Comparison of ENCODE assay signal across 25 mouse cellular contexts in the genomic region with DNA sequence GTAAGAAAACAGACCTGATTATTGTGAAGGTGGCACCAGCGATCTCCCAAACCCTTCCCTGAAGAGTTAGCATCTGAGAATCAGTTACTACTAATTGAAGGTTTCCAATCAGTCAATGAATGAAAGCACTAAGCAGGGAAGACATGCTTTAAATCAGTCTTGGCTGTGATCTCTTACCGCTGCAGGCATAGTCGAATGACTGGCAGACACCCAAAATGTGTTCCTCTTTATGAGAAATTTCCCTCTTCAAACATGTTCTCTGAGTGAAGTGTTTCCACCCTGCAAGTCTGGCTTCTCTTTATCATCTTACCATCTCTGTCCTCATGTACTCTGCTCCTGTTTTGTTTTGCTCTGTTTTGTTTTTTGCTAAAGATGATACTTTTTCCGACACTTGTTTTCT. TPM values are rescaled to one million over a fixed set of nuclear protein-coding genes. Genes with fewer than 3 reads are reported as not detected.
DNase-seq lines count a peak whose midpoint lies in the region; ATAC-seq and TF ChIP-seq lines count a peak whose summit lies in the region.
"Had no signal": no experiment of that assay in that cellular context is flagged by ENCODE, and none has a peak within 500 bp of the region (broad histone marks: within the 10 kb centered on the region; RNA-seq: fewer than 3 reads in every experiment).

No protein-coding gene starts in this region.

- DNase-seq in forebrain, embryonic 14.5 days (ENCODE audit: low spot score) = peak; percentile 54
- peak; percentile 64 for DNase-seq in MEL (ENCODE audit: low read depth, low spot score)
- peak; percentile 16 for DNase-seq in NIH3T3 (ENCODE audit: low read depth)
- peak; percentile 76 for DNase-seq in fat pad, adult 2 months (ENCODE audit: extremely low read depth, low read depth, low spot score)
- DNase-seq in layer of hippocampus, postnatal 10 days (ENCODE audit: low spot score in 2 of 2) = no peak
- DNase-seq in retina, embryonic 14.5 days (ENCODE audit: low spot score) = no peak
- DNase-seq: adrenal gland, postnatal 14 days; cerebellum, adult 9-10 months; cerebellum, postnatal 36 days; gastrocnemius, postnatal 36 days; heart, adult 18-20 months; heart, postnatal 10 days; kidney, adult 18-20 months had no signal

- H3K4me3 ChIP-seq in forebrain, embryonic 14.5 days (ENCODE audit: low read depth, low read length) = no peak overlapping the region
- no peak overlapping the region for H3K4me3 ChIP-seq in forebrain, embryonic 15.5 days
- no peak overlapping the region for H3K4me3 ChIP-seq in MEL (ENCODE audit: control insufficient read depth in 1 of 2, insufficient read depth in 1 of 2, low read depth in 2 of 2, low read length in 2 of 2)
- H3K4me3 ChIP-seq: embryonic facial prominence, embryonic 15.5 days; erythroblast, embryonic 14.5 days; heart, embryonic 10.5 days; intestine, embryonic 15.5 days had no signal

- no peak for TF ChIP-seq RAD21 in MEL (IDR thresholded peaks at IDR 0.05; ENCODE audit: low read depth, low read length)

- H3K4me2 ChIP-seq in forebrain, embryonic 14.5 days (ENCODE audit: low read length) = no peak overlapping the region
- no peak overlapping the region for H3K4me2 ChIP-seq in forebrain, embryonic 15.5 days (replicated peaks)
- H3K4me2 ChIP-seq: embryonic facial prominence, embryonic 15.5 days; hindbrain, embryonic 14.5 days; intestine, embryonic 15.5 days had no signal

- H3K27ac ChIP-seq in forebrain, embryonic 14.5 days (ENCODE audit: low read depth, low read length) = no peak overlapping the region
- H3K27ac ChIP-seq in forebrain, embryonic 15.5 days (replicated peaks) = no peak overlapping the region
- no peak overlapping the region for H3K27ac ChIP-seq in MEL (ENCODE audit: control insufficient read depth, low read depth, low read length)
- H3K27ac ChIP-seq: embryonic facial prominence, embryonic 15.5 days; heart, embryonic 10.5 days; hindbrain, embryonic 14.5 days; intestine, embryonic 15.5 days had no signal

- TF ChIP-seq CTCF in MEL (IDR thresholded peaks at IDR 0.05 in 2 of 3, conservative IDR thresholded peaks at IDR 0.05 in 1 of 3; ENCODE audit: control insufficient read depth in 1 of 3, insufficient read depth in 1 of 3, low read depth in 2 of 3, low read length in 3 of 3, poor library complexity in 1 of 3, severe bottlenecking in 1 of 3) = no peak

- no peak for ATAC-seq in forebrain, embryonic 14.5 days
- no peak for ATAC-seq in forebrain, embryonic 15.5 days (replicated peaks)

- peaks cover 11% of the 10 kb centered on the region for H3K27me3 ChIP-seq in forebrain, embryonic 14.5 days (replicated peaks; ENCODE audit: control insufficient read depth, insufficient read depth, low read length)
- peaks cover 19% of the 10 kb centered on the region; the same call in 1 of the 2 replicates for H3K27me3 ChIP-seq in forebrain, embryonic 15.5 days
- H3K27me3 ChIP-seq in MEL (ENCODE audit: control insufficient read depth in 1 of 2, insufficient read depth in 2 of 2, low read length in 2 of 2) = peaks cover 0 to 9% of the 10 kb centered on the region in 2 experiments; a peak in 3 of 4 replicates
- H3K27me3 ChIP-seq: CH12.LX had no signal

- TF ChIP-seq EP300 in MEL (IDR thresholded peaks at IDR 0.05; ENCODE audit: low read depth in 1 of 2, low read length in 2 of 2) = no peak

- H3K9me3 ChIP-seq in forebrain, embryonic 14.5 days (replicated peaks; ENCODE audit: control insufficient read depth, low read length) = no peaks in the 10 kb centered on the region
- no peaks in the 10 kb centered on the region for H3K9me3 ChIP-seq in forebrain, embryonic 15.5 days
- no peaks in the 10 kb centered on the region for H3K9me3 ChIP-seq in MEL (replicated peaks; ENCODE audit: insufficient read depth, low read length)
- H3K9me3 ChIP-seq: embryonic facial prominence, embryonic 15.5 days; heart, embryonic 10.5 days; intestine, embryonic 15.5 days had no signal

- no peaks in the 10 kb centered on the region for H3K36me3 ChIP-seq in forebrain, embryonic 14.5 days (ENCODE audit: control insufficient read depth, insufficient read depth, low read length)
- no peaks in the 10 kb centered on the region for H3K36me3 ChIP-seq in forebrain, embryonic 15.5 days
- H3K36me3 ChIP-seq in MEL (ENCODE audit: control insufficient read depth in 1 of 2, insufficient read depth in 2 of 2, low read length in 2 of 2) = no peaks in the 10 kb centered on the region
- H3K36me3 ChIP-seq: embryonic facial prominence, embryonic 15.5 days; heart, embryonic 10.5 days; intestine, embryonic 15.5 days had no signal

- H3K9ac ChIP-seq in forebrain, embryonic 14.5 days (ENCODE audit: low read length) = no peak overlapping the region
- H3K9ac ChIP-seq in forebrain, embryonic 15.5 days (replicated peaks) = no peak overlapping the region
- H3K9ac ChIP-seq in MEL (ENCODE audit: control insufficient read depth, low read depth, low read length, poor library complexity, severe bottlenecking) = no peak overlapping the region
- H3K9ac ChIP-seq: embryonic facial prominence, embryonic 15.5 days; hindbrain, embryonic 14.5 days; intestine, embryonic 15.5 days had no signal

- H3K4me1 ChIP-seq in forebrain, embryonic 14.5 days (ENCODE audit: control insufficient read depth, insufficient read depth, low read length) = peaks cover 6% of the 10 kb centered on the region; the same call in 1 of the 2 replicates
- peaks cover 12% of the 10 kb centered on the region for H3K4me1 ChIP-seq in forebrain, embryonic 15.5 days
- no peaks in the 10 kb centered on the region for H3K4me1 ChIP-seq in MEL (ENCODE audit: control insufficient read depth in 1 of 2, insufficient read depth in 2 of 2, low read length in 2 of 2)

- no peaks in the 10 kb centered on the region for H3K79me2 ChIP-seq in MEL (ENCODE audit: control insufficient read depth, insufficient read depth, low read length, poor library complexity)

- TF ChIP-seq POLR2A in MEL (IDR thresholded peaks at IDR 0.05; ENCODE audit: control insufficient read depth in 1 of 2, insufficient read depth in 1 of 2, low read depth in 1 of 2, low read length in 2 of 2, poor library complexity in 1 of 2) = no peak

- 66% methylated on average over 4 of the region's 4 CpGs for WGBS in forebrain, embryonic 14.5 days
- 49% methylated on average over 4 of the region's 4 CpGs for WGBS in forebrain, embryonic 15.5 days

TF ChIP-seq in MEL, 35 proteins besides CTCF, POLR2A, EP300 and RAD21:
- TF ChIP-seq POLR2AphosphoS5 (IDR thresholded peaks at IDR 0.05; ENCODE audit: borderline replicate concordance, low read depth, low read length) (no peak), ZMIZ1 (IDR thresholded peaks at IDR 0.05; ENCODE audit: low read depth, low read length) (no peak), MYB (IDR thresholded peaks at IDR 0.05; ENCODE audit: low read depth, low read length) (no peak), USF2 (IDR thresholded peaks at IDR 0.05; ENCODE audit: borderline replicate concordance in 1 of 2, insufficient read depth in 1 of 2, low read depth in 1 of 2, low read length in 2 of 2) (no peak), GATA1 (IDR thresholded peaks at IDR 0.05; ENCODE audit: low read depth, low read length) (no peak), ETS1 (IDR thresholded peaks at IDR 0.05; ENCODE audit: low read depth, low read length) (no peak), ZC3H11A (IDR thresholded peaks at IDR 0.05; ENCODE audit: low read depth, low read length) (no peak)
TF ChIP-seq in MEL: peak in this region for 0.

RNA-seq across cellular contexts. Expression of a gene that starts 2.8 kb away (rescaled TPM):
- polyA plus RNA-seq in forebrain, embryonic 14.5 days (2014; fragmentation: Nextera tagmentation; extraction: Ambion mirVana) = 0.54 TPM in 1 of 2 replicates, not detected in the other
- 0.42 TPM in 1 of 2 replicates, not detected in the other for polyA plus RNA-seq in forebrain, embryonic 15.5 days (2015; fragmentation: Nextera tagmentation; extraction: Ambion mirVana)
- total RNA-seq in MEL (2012; rRNA removed) = not detected in 2 replicates
- not detected for polyA plus RNA-seq in MEL (2012; ENCODE audit: insufficient read depth in 1 of 2, insufficient read length in 2 of 2, low read depth in 1 of 2, low replicate concordance in 2 of 2, missing spikeins in 1 of 2)
- not detected for total RNA-seq in layer of hippocampus, postnatal 10 days (2021)
- total RNA-seq: adrenal gland, adult 18-20 months; adrenal gland, postnatal 14 days; CH12.LX; gastrocnemius, adult 8-10 months; gastrocnemius, postnatal 36 days; heart, adult 18-20 months; heart, postnatal 10 days; hematopoietic stem cell, adult 5-6 weeks had no signal
- polyA plus RNA-seq: erythroblast, embryonic 14.5 days; forebrain, embryonic 11.5 days; heart, embryonic 14.5 days had no signal

RNA-seq across cellular contexts. Expression of a gene that starts 29.8 kb away (rescaled TPM):
- polyA plus RNA-seq in forebrain, embryonic 14.5 days (2014; fragmentation: Nextera tagmentation; extraction: Ambion mirVana) = not detected in 2 replicates
- polyA plus RNA-seq in forebrain, embryonic 15.5 days (2015; fragmentation: Nextera tagmentation; extraction: Ambion mirVana) = not detected in 2 replicates
- not detected in 2 replicates for total RNA-seq in MEL (2012; rRNA removed)
- polyA plus RNA-seq in MEL (2012; ENCODE audit: insufficient read depth in 1 of 2, insufficient read length in 2 of 2, low read depth in 1 of 2, low replicate concordance in 2 of 2, missing spikeins in 1 of 2) = not detected
- total RNA-seq in layer of hippocampus, postnatal 10 days (2021) = not detected
- total RNA-seq: adrenal gland, adult 18-20 months; adrenal gland, postnatal 14 days; CH12.LX; gastrocnemius, adult 8-10 months; gastrocnemius, postnatal 36 days; heart, adult 18-20 months; heart, postnatal 10 days; hematopoietic stem cell, adult 5-6 weeks had no signal
- polyA plus RNA-seq: embryonic facial prominence, embryonic 15.5 days; erythroblast, embryonic 14.5 days; forebrain, embryonic 11.5 days; heart, embryonic 10.5 days; heart, embryonic 14.5 days; hindbrain, embryonic 14.5 days; intestine, embryonic 15.5 days had no signal

RNA-seq across cellular contexts. Expression of a gene that starts 56.2 kb away (rescaled TPM):
- polyA plus RNA-seq in forebrain, embryonic 14.5 days (2014; fragmentation: Nextera tagmentation; extraction: Ambion mirVana) = 8.2 and 13.6 TPM in 2 replicates
- 12.9 and 14.1 TPM in 2 replicates for polyA plus RNA-seq in forebrain, embryonic 15.5 days (2015; fragmentation: Nextera tagmentation; extraction: Ambion mirVana)
- 4.1 and 4.5 TPM in 2 replicates for total RNA-seq in MEL (2012; rRNA removed)
- 10 to 100 TPM in 1 of 2 experiments, 1 to 10 TPM in 1; 6.3 to 77.5 TPM for polyA plus RNA-seq in MEL (2012; ENCODE audit: insufficient read depth in 1 of 2, insufficient read length in 2 of 2, low read depth in 1 of 2, low replicate concordance in 2 of 2, missing spikeins in 1 of 2)
- total RNA-seq in layer of hippocampus, postnatal 10 days (2021) = 10 to 100 TPM; 41.1 to 43.3 TPM

Comparison
In these comparisons a context has a peak if more than half of its experiments do, and no peak if none do; other contexts are left out.
1. DNase-seq: peak in forebrain, embryonic 14.5 days (single experiment), MEL (single experiment), NIH3T3 (single experiment) and fat pad, adult 2 months (single experiment); none in layer of hippocampus, postnatal 10 days (0 of 2) and retina, embryonic 14.5 days (single experiment).